Mouse (Mus musculus) activated CD4-positive, CD25-positive, alpha-beta regulatory T cell, adult 9 weeks (primary cell): ENCODE data around the gene Nptxr. TPM values are rescaled to one million over a fixed set of nuclear protein-coding genes. Genes with fewer than 3 reads are reported as not detected.

Source experiments
- polyA plus RNA-seq: library from polyadenylated mRNA; unstranded; fragments of 100-300 nt; shearing (Covaris generic); gene quantifications from one replicate; pipeline ENCODE4 v1.2.1, GENCODE M21; 2017

Nptxr gene
- not detected for polyA plus RNA-seq

GRCm38 (mm10) chr15:79804352-79805071 lies at the start of gene Nptxr:
Gene Nptxr, minus strand, starts transcription at chr15:79804766.

GRCm38 (mm10) chr15:79834130-79834880 lies 29.7 kb upstream of the Nptxr start, which contains the start of the genes Npcd and Cbx6:
Gene Npcd, minus strand, starts transcription at chr15:79834237.
Gene Cbx6, minus strand, starts transcription at chr15:79834688.

GRCm38 (mm10) chr15:79777749-79778148 lies 26.8 kb downstream of the Nptxr start, which contains the start of gene Dnal4:
Gene Dnal4, minus strand, starts transcription at chr15:79777849.

GRCm38 (mm10) chr15:79741921-79742705 lies 62.5 kb downstream of the Nptxr start, which contains the start of gene Sun2:
Gene Sun2, minus strand, starts transcription at chr15:79742536.

Other genes starting within 250 kb of the Nptxr start
- gene Dmc1, start 199.7 kb downstream of the Nptxr start, polyA plus RNA-seq: not detected
- 0.44 TPM for gene Fam227a, start 145.8 kb downstream of the Nptxr start, polyA plus RNA-seq
- gene Cby1, start 145.6 kb downstream of the Nptxr start, polyA plus RNA-seq: 17.2 TPM
- gene Tomm22, start 133.9 kb downstream of the Nptxr start, polyA plus RNA-seq: 234 TPM
- gene Josd1, start 116.8 kb downstream of the Nptxr start, polyA plus RNA-seq: 2.6 TPM
- 60.9 TPM for gene Gtpbp1, start 113.9 kb downstream of the Nptxr start, polyA plus RNA-seq
- gene Sun2, start 62.2 kb downstream of the Nptxr start, polyA plus RNA-seq: 15.1 TPM
- gene Dnal4, start 26.9 kb downstream of the Nptxr start, polyA plus RNA-seq: 12.3 TPM
- gene Npcd, start 29.5 kb upstream of the Nptxr start, polyA plus RNA-seq: not detected
- gene Cbx6, start 29.9 kb upstream of the Nptxr start, polyA plus RNA-seq: 59.4 TPM
- gene Apobec3, start 86.9 kb upstream of the Nptxr start, polyA plus RNA-seq: 520 TPM
- gene Cbx7, start 166.4 kb upstream of the Nptxr start, polyA plus RNA-seq: 58.9 TPM
- 1.4 TPM for gene Pdgfb, start 210.2 kb upstream of the Nptxr start, polyA plus RNA-seq